Mouse (Mus musculus): Measurements from ENCODE around the gene Naaladl1.
A peak's percentile ranks its signal among the peaks of the same experiment; 100 is the strongest.

Gene Naaladl1

DNA sequence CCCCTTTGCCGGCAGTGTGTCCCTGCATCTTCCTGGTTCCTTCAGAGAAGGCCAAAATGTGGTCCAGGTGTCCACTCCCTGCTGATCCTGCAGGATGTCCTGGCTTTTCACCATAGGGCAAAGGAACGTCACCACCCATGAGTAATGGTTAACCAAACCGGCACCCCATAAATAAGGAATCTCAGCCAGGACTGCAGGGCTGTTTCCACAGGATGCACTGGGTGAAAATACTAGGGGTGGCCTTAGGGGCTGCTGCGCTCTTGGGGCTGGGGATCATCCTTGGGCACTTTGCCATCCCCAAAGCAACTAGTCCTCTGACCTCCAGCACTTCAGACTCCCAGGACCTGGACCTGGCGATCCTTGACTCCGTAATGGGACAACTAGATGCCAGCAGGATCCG lies at the start of gene Naaladl1:
Naaladl1 (plus strand) TSS at position 197 of the 400 bp plus-strand sequence.
- no peak for DNase-seq

GRCm38 (mm10) chr19:6056696-6057095 lies 48.9 kb upstream of the Naaladl1 start:
- no peak for DNase-seq

DNA sequence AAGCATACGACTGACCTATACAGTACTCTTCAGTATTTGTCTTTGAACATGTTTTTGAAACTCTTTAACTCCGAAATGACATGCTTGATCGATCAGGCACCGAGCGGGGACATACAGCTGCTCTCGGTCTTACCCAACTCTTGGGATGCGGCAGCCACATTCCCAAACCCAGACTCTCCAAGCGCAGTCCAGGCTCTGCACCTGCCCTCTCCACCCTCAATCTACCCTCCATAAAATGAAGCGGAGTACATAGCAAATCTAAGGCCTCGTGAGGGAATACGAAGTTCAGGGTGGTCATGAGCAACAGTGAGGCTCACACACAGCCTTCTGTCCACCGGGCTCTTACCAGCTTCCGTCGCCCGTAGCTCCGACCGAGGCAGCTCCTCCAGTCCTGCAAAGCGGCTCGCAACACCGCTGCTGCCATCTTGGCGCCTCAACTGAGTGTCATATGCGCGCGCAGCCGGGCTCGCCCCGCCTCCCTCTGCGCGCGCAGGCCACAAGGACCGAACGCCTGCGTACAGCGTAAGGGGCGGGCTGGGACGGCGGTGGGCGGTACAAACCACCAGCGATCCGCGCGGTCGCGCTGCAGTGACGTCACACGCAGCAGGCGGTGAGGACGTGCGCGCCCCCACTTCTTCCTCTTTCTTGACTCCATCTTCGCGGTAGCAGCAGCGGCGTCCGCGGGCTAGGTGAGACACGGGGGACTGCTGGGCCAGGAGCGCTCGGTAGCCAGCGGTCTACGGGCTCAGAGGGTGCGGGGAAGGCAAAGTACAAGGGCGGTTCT lies 48.1 kb upstream of the Naaladl1 start, which contains the start of the genes Mrpl49 and Fau:
Mrpl49 (minus strand) TSS at position 473 of the 784 bp plus-strand sequence.
Fau (plus strand) TSS at position 532 of the 784 bp plus-strand sequence.
- peak; percentile 100 for DNase-seq

GRCm38 (mm10) chr19:6058513-6058912 lies 47.1 kb upstream of the Naaladl1 start:
- DNase-seq, result no peak

DNA sequence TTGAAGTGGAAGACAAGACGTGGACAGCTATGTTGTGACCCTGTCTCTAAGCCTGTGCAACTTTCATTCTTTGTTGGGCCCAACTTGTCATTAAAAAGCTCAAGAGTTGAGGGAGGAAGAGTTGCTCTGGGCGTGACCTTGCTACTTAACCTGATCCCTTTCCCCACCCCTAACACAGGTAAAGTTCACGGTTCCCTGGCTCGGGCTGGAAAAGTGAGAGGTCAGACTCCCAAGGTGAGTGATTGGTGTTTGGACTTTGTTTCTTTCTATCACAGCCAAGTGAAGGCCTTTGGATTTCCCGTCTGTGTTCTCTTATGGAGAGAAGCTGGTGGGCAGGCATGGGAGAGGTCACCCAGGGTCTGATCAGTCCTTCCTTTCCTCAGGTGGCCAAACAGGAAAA lies 46.6 kb upstream of the Naaladl1 start:
- DNase-seq, result no peak

DNA sequence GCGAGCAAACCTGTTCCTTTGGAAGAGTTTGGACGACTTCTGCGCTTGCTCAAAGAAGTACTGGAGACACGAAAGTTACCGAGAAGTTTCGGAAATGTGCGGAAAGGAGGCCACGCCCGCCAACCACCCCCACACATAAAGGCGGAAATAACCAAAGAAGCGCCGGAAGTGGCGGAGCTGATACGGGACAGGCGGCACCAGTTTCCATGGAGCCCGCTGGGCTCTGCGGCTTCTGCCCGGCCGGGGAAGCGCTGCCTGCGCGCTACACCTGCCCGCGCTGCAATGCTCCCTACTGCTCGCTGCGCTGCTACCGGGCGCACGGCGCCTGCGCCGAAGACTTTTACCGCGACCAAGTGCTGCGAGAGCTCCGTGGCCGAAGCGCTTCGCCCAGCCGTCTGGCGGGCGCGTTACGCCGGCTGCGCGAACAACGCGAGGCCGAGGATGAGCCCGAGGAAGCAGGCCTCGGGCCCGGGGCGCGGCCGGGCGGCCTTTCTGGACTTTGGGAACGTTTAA lies 44.5 kb upstream of the Naaladl1 start, which contains the start of gene Znhit2:
Znhit2 (plus strand) TSS at position 172 of the 513 bp plus-strand sequence.
- peak; percentile 91 to 94 for DNase-seq

- peak; percentile 73 to 78 for DNase-seq
Observed at GRCm38 (mm10) chr19:6061641-6062302, 43.8 kb upstream of the Naaladl1 start.

DNA sequence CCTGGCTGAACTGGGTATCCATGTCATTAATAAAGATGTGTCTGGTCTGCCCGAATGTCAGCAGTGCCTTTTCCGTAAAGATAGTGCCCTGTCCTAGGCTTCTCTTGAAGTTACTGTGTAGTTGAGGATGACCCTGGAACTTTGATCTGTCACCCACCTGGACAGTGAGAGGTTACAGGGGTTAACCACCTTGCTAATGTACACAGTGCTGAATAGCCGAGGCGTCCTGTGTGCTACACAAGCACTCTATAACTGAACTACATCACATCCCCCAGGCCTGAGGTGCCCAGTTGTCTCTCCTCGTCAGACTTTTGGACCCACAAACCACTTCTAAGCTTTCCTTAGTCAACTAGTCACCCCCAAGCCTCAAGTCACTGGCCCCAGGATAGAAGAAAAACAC lies 43.2 kb upstream of the Naaladl1 start:
- no peak for DNase-seq

DNA sequence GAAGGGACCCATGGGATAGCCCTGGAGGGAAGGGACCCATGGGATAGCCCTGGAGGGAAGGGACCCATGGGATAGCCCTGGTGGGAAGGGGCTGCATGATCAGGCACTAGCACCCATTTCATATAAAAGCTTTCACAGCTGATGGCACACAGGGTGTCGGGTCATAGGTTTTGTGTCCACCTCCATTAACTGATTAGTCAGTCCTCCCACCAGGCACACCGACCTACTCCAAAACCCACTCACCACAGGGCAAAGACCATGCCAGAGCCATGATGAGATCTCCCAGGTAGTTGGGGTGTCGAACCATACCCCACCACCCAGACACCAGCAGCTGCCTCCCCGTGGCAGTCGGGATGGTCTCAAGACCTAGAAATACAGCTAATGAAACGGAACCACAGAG lies 42.5 kb upstream of the Naaladl1 start:
- DNase-seq, result no peak

DNA sequence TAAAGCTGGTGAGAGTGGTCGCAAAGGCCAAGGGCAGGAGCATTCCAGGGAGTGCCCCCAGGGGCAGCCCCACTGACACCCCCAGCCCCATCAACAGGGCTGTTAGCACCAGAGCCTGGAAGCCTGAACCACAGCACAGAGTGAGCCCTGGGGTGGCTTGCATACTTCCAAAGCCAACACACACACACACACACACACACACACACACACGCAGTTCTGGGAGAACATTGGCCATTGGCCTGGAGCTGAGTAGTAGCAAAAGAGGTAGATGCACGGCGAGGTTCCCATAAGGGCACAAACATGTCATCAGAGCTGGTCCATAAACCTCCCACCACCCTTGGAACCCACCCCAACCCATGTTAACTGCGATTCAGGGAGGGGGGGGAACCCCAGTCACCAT lies 39.0 kb upstream of the Naaladl1 start:
- no peak for DNase-seq

GRCm38 (mm10) chr19:6067011-6067723 lies 38.4 kb upstream of the Naaladl1 start:
- peak; percentile 94 to 95 for DNase-seq

- peak; percentile 91 to 95 for DNase-seq
Observed at GRCm38 (mm10) chr19:6067724-6068415, 37.7 kb upstream of the Naaladl1 start, which contains the start of gene Tm7sf2. TSS of gene Tm7sf2 (minus strand) at chr19:6068373.

DNA sequence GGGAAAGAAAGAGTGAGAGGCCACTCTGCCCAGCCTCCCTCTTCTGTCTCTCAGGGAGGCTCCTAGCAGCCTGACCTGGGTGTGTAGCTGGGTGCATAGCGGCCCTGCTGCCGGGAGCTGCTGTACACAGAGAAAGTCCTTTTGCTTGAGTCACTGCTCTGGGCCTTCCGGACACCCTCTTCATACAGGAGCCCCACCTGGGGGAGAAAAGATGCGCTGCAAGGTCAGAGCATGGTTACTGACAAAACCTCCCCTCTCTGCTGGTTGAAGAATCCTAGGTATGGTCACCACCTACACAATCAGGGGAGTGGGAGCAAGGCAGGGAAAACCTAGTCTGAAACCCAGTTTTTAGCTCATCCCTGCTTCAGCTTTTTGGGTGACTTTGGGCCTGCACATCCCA lies 36.6 kb upstream of the Naaladl1 start:
- no peak for DNase-seq

- no peak for DNase-seq
Observed at GRCm38 (mm10) chr19:6069851-6070250, 35.7 kb upstream of the Naaladl1 start.

DNA sequence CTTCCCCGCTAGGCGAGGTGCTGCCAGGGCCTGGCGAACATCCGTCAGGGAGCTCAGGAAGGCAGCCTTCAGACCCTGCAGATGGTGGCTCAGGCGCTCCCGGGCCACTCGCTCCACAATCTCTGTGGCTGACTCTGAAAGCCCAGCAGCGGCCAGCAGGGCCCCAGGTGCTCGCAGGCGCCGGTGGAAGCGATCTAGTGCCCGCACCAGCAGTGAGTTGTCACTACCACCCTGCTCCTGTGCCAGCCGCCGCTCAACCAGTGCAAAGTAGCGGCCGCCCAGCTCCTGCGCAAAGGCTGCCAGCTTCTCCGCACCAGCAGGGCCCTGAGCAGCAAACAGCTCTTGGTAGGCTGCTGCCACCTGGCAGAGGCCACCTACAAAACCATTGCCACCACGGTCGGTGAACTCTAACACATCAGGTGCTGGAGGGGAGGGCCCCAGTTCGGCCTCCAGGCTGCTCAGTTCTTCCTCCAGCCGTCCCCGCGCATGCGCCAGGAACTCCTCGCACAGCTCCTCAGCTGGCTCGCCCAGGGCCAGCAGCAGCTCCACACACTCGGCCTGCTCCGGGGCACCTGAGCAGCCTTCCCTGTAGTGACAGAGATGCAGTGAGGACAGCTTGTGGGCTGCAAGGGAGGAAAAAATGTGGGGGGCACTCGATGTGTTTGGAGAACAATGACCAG lies 34.9 kb upstream of the Naaladl1 start:
- DNase-seq, result peak; percentile 65 to 68

- no peak for DNase-seq
Observed at GRCm38 (mm10) chr19:6071261-6071660, 34.3 kb upstream of the Naaladl1 start.

- DNase-seq, result no peak
Observed at GRCm38 (mm10) chr19:6073889-6074288, 31.7 kb upstream of the Naaladl1 start.

GRCm38 (mm10) chr19:6076564-6077393 lies 28.8 kb upstream of the Naaladl1 start, which contains the start of gene Vps51:
TSS of gene Vps51 (minus strand) at chr19:6077231.
- peak; percentile 86 to 90 for DNase-seq

DNA sequence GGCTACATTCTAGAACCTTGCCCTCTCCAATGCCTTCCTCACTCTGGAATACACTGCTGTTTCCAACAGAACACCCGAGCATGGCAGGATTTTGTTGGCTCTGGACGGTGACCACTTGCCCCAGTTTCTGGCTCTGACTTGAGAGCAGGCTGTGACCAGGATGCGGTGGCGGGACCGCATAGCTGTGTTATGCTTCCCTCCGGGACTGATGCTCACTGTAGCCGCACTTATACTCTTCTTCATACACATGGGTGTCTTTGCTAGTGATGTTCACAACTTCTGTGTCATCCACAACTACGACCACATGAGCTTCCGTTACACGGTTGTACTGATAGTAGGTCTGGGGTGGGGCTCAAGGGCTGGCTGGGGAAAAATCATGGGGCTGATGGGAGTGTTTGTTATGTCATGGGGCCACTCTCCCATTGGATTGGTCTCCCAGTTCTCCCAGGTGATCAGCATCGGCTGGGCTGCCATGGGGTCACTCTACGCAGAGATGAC lies 25.6 kb upstream of the Naaladl1 start, which contains the start of gene Tmem262:
Tmem262 (plus strand) TSS at position 51 of the 498 bp plus-strand sequence.
- DNase-seq, result no peak

GRCm38 (mm10) chr19:6082156-6082555 lies 23.4 kb upstream of the Naaladl1 start, which contains the start of gene Gm28374:
TSS of gene Gm28374 (minus strand) at chr19:6082256.
- DNase-seq, result no peak

Data from cerebellum, postnatal 10 days (tissue).